Mouse (Mus musculus) E14TG2a.4 (cell line): ENCODE measurements around the gene Gm28048.

ENCODE experiments used
- H3K27me3 ChIP-seq: 2 replicates; pipeline ENCODE4 v1.6.1; 2014; ENCODE audit warnings: low read length, control low read depth; ENCODE audit not compliant: insufficient read depth
- H3K36me3 ChIP-seq: 2 replicates; pipeline ENCODE4 v1.6.1; 2014; ENCODE audit warnings: low read length, control low read depth; ENCODE audit not compliant: insufficient read depth
- H3K4me1 ChIP-seq: replicated peaks from 2 replicates; pipeline ENCODE4 v1.6.1; 2014; ENCODE audit warnings: low read depth, low read length, control low read depth
- H3K4me3 ChIP-seq: replicated peaks from 2 replicates; pipeline ENCODE4 v1.5.1; 2014; ENCODE audit warnings: mild to moderate bottlenecking, low read length
- H3K9me3 ChIP-seq: 2 replicates; pipeline ENCODE4 v1.6.1; 2014; ENCODE audit warnings: low read length, control low read depth
- CTCF ChIP-seq: conservative IDR thresholded peaks from 2 replicates; pipeline ENCODE4 v1.5.1; 2014; ENCODE audit warnings: low read length
- NANOG ChIP-seq: IDR thresholded peaks from 2 replicates; pipeline ENCODE4 v1.6.1; 2014; ENCODE audit warnings: borderline replicate concordance, low read length, mixed read lengths
- POU5F1 ChIP-seq: IDR thresholded peaks from 2 replicates; pipeline ENCODE4 v1.6.1; 2014; ENCODE audit warnings: low read length, borderline replicate concordance

The Gm28048 gene

DNA sequence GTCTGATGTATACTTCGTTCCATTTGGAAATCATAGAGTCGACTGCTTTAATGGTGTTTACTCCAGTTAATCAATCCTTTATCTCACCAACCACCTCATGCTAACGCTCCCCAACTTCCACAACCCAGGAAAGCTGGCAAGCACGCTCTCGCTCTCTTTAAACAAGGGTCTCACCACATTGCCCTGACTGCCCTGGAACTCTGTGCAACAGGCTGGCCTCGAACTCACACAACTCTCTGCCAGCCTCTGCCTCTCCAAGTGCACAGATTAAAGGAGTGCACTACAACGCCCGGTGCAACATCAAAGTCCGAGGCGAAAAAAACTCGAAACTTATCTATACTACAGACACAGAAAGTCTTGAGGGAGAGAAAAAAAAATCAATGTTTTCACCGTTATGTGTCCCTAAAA, 343 bp downstream of the Gm28048 start:
- Histone ChIP-seq H3K27me3 (no peaks in the 10 kb centered on the region), H3K4me1 (peaks cover 37% of the 10 kb centered on the region), H3K4me3 (peak overlapping the region; percentile 93), H3K36me3 (peaks cover 34% of the 10 kb centered on the region), H3K9me3 (peaks cover 13% of the 10 kb centered on the region; the same call in 1 of the 2 replicates)
- TF ChIP-seq NANOG, result no peak
- TF ChIP-seq POU5F1, result no peak
- TF ChIP-seq CTCF, result no peak

DNA sequence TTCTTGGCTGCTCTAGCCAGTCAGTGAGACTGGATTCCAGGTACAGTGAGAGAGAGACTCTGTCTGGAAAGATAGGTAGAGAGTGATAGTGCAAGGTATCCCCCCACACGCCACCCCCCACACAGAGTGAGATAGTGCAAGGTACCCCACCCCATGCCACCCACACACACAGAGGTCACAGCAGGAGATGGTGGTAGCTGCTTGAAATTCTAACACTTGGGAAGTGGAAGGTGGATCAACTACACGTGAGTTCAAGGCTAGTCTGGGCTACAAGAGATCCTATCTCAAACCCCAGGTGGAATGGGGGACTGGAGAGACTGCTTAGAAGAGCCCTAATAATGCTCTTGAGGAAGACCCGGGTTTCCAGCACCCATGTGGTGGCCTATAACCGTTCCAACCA, 849 bp downstream of the Gm28048 start:
- no peak for TF ChIP-seq POU5F1
- TF ChIP-seq CTCF, result no peak
- Histone ChIP-seq H3K27me3 (no peaks in the 10 kb centered on the region), H3K9me3 (peaks cover 18% of the 10 kb centered on the region), H3K4me1 (peaks cover 40% of the 10 kb centered on the region), H3K36me3 (peaks cover 39% of the 10 kb centered on the region), H3K4me3 (peak overlapping the region; percentile 93)

DNA sequence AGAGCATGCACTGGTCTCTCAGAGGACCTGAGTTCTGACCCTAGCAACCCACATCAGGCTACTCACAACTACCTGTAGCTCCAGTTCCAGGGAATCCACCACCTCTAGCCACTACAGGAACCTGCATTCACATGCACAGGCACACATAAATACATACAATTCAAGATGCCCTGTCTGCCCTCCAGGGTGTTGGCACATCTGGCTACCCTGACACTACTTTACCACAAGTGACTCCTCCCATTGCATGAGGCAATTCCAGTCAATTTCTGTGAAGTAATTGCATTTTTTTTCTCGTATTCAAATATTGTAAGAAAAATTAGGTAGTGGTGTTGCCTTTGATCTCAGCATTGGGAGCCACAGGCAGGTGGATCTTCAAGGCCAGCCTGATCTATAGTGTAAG, 2.7 kb downstream of the Gm28048 start:
- H3K9me3 ChIP-seq, result peaks cover 33% of the 10 kb centered on the region

GRCm38 (mm10) chr11:22978711-22979110, 3.2 kb downstream of the Gm28048 start:
- H3K4me1 ChIP-seq, result peaks cover 59% of the 10 kb centered on the region
- peaks cover 59% of the 10 kb centered on the region for H3K36me3 ChIP-seq
- TF ChIP-seq CTCF (no peak), NANOG (no peak), POU5F1 (no peak)
- H3K27me3 ChIP-seq, result no peaks in the 10 kb centered on the region
- H3K9me3 ChIP-seq, result peaks cover 38% of the 10 kb centered on the region
- no peak overlapping the region for H3K4me3 ChIP-seq

More for the DNA sequence above, 2.7 kb downstream of the Gm28048 start:
- Histone ChIP-seq H3K36me3 (peaks cover 54% of the 10 kb centered on the region), H3K27me3 (no peaks in the 10 kb centered on the region), H3K4me3 (no peak overlapping the region), H3K4me1 (peaks cover 54% of the 10 kb centered on the region)
- no peak for TF ChIP-seq NANOG
- TF ChIP-seq POU5F1, result no peak
- TF ChIP-seq CTCF, result no peak

- H3K36me3 ChIP-seq, result peaks cover 61% of the 10 kb centered on the region
- no peaks in the 10 kb centered on the region for H3K27me3 ChIP-seq
- H3K4me1 ChIP-seq, result peaks cover 59% of the 10 kb centered on the region
- no peak overlapping the region for H3K4me3 ChIP-seq
- peaks cover 43% of the 10 kb centered on the region for H3K9me3 ChIP-seq
- TF ChIP-seq NANOG, result no peak
- TF ChIP-seq CTCF, result no peak
- no peak for TF ChIP-seq POU5F1
Measured at GRCm38 (mm10) chr11:22978215-22978614, 3.7 kb downstream of the Gm28048 start.

GRCm38 (mm10) chr11:22973599-22973998, 8.3 kb downstream of the Gm28048 start:
- Histone ChIP-seq H3K36me3 (peaks cover 48% of the 10 kb centered on the region), H3K27me3 (no peaks in the 10 kb centered on the region), H3K4me1 (peaks cover 37% of the 10 kb centered on the region), H3K9me3 (peaks cover 86% of the 10 kb centered on the region), H3K4me3 (peak overlapping the region; percentile 84)
- TF ChIP-seq NANOG (no peak), CTCF (no peak), POU5F1 (no peak)

GRCm38 (mm10) chr11:22972746-22973526, 9.0 kb downstream of the Gm28048 start:
- H3K4me1 ChIP-seq, result peaks cover 31% of the 10 kb centered on the region
- peaks cover 89% of the 10 kb centered on the region for H3K9me3 ChIP-seq
- peak overlapping the region; percentile 84 for H3K4me3 ChIP-seq
- H3K36me3 ChIP-seq, result peaks cover 43% of the 10 kb centered on the region
- H3K27me3 ChIP-seq, result no peaks in the 10 kb centered on the region
- TF ChIP-seq CTCF, result no peak
- TF ChIP-seq POU5F1, result no peak
- TF ChIP-seq NANOG, result no peak

- Histone ChIP-seq H3K36me3 (peaks cover 40% of the 10 kb centered on the region), H3K27me3 (no peaks in the 10 kb centered on the region), H3K9me3 (peaks cover 93% of the 10 kb centered on the region), H3K4me1 (peaks cover 31% of the 10 kb centered on the region), H3K4me3 (peak within 1 kb of the TSS; percentile 84)
- TF ChIP-seq POU5F1 (no peak), NANOG (no peak), CTCF (no peak)
Measured at GRCm38 (mm10) chr11:22971835-22972709, 9.8 kb downstream of the Gm28048 start, which contains the start of gene Zrsr1. TSS of gene Zrsr1 (plus strand) at chr11:22972005.
